Mouse (Mus musculus): ENCODE measurements around the gene Isoc2b. TPM values are rescaled to one million over a fixed set of nuclear protein-coding genes. Genes with fewer than 3 reads are reported as not detected.

Isoc2b gene
- 2.7 and 3.3 TPM in 2 replicates for polyA plus RNA-seq (2012; rRNA removed)

GRCm38 (mm10) chr7:4870133-4870532, at the start of gene Isoc2b:
Gene Isoc2b, minus strand, starts transcription at chr7:4870258.

GRCm38 (mm10) chr7:4915007-4915665, 45.1 kb upstream of the Isoc2b start, which contains the start of gene Zfp628:
Gene Zfp628, plus strand, starts transcription at chr7:4915217.

GRCm38 (mm10) chr7:4906466-4906950, 36.5 kb upstream of the Isoc2b start, which contains the start of gene Gm36210:
Gene Gm36210, minus strand, starts transcription at chr7:4906516.

GRCm38 (mm10) chr7:4876753-4877221, 6.7 kb upstream of the Isoc2b start, which contains the start of gene Isoc2a:
Gene Isoc2a, plus strand, starts transcription at chr7:4877153.

GRCm38 (mm10) chr7:4844245-4844916, 25.7 kb downstream of the Isoc2b start, which contains the start of gene Shisa7:
Gene Shisa7, minus strand, starts transcription at chr7:4844696.

GRCm38 (mm10) chr7:4812303-4813104, 57.6 kb downstream of the Isoc2b start, which contains the start of gene Ube2s:
Gene Ube2s, minus strand, starts transcription at chr7:4812590.

Other genes with a start within 250 kb of the Isoc2b start
- gene Tmem86b, start 238.8 kb downstream of the Isoc2b start, polyA plus RNA-seq (2012; rRNA removed): 59.1 and 59.5 TPM in 2 replicates
- 110 and 116 TPM in 2 replicates for gene Ppp6r1, start 211.2 kb downstream of the Isoc2b start, polyA plus RNA-seq (2012; rRNA removed)
- gene Hspbp1, start 185.2 kb downstream of the Isoc2b start, polyA plus RNA-seq (2012; rRNA removed): 75.4 and 76.6 TPM in 2 replicates
- 107 and 116 TPM in 2 replicates for gene Brsk1, start 179.7 kb downstream of the Isoc2b start, polyA plus RNA-seq (2012; rRNA removed)
- 0.05 and 0.06 TPM in 2 replicates for gene Tmem150b, start 145.0 kb downstream of the Isoc2b start, polyA plus RNA-seq (2012; rRNA removed)
- gene Kmt5c, start 130.1 kb downstream of the Isoc2b start, polyA plus RNA-seq (2012; rRNA removed): 175 and 185 TPM in 2 replicates
- gene Cox6b2, start 117.2 kb downstream of the Isoc2b start, polyA plus RNA-seq (2012; rRNA removed): 37.5 and 49.7 TPM in 2 replicates
- gene Fam71e2, start 99.0 kb downstream of the Isoc2b start, polyA plus RNA-seq (2012; rRNA removed): not detected in 2 replicates
- gene Il11, start 87.4 kb downstream of the Isoc2b start, polyA plus RNA-seq (2012; rRNA removed): 0.34 and 0.39 TPM in 2 replicates
- not detected in 2 replicates for gene Tmem190, start 87.3 kb downstream of the Isoc2b start, polyA plus RNA-seq (2012; rRNA removed)
- 3.9 and 5.6 TPM in 2 replicates for gene Tmem238, start 80.6 kb downstream of the Isoc2b start, polyA plus RNA-seq (2012; rRNA removed)
- gene Rpl28, start 77.4 kb downstream of the Isoc2b start, polyA plus RNA-seq (2012; rRNA removed): 362 and 481 TPM in 2 replicates
- gene Ube2s, start 57.7 kb downstream of the Isoc2b start, polyA plus RNA-seq (2012; rRNA removed): 465 and 518 TPM in 2 replicates
- gene Shisa7, start 25.6 kb downstream of the Isoc2b start, polyA plus RNA-seq (2012; rRNA removed): 106 and 108 TPM in 2 replicates
- 8.8 and 9.2 TPM in 2 replicates for gene Isoc2a, start 6.9 kb upstream of the Isoc2b start, polyA plus RNA-seq (2012; rRNA removed)
- gene Gm36210, start 36.3 kb upstream of the Isoc2b start, polyA plus RNA-seq (2012; rRNA removed): 0.53 and 0.79 TPM in 2 replicates
- 13.4 and 14.8 TPM in 2 replicates for gene Zfp628, start 45.0 kb upstream of the Isoc2b start, polyA plus RNA-seq (2012; rRNA removed)
- gene Nat14, start 51.8 kb upstream of the Isoc2b start, polyA plus RNA-seq (2012; rRNA removed): 21.3 and 21.4 TPM in 2 replicates
- gene Ssc5d, start 55.5 kb upstream of the Isoc2b start, polyA plus RNA-seq (2012; rRNA removed): 2.8 and 6.2 TPM in 2 replicates
- 0.07 and 0.23 TPM in 2 replicates for gene Sbk2, start 94.1 kb upstream of the Isoc2b start, polyA plus RNA-seq (2012; rRNA removed)
- gene Sbk3, start 100.9 kb upstream of the Isoc2b start, polyA plus RNA-seq (2012; rRNA removed): 0.95 and 1.2 TPM in 2 replicates
- gene Zfp579, start 125.9 kb upstream of the Isoc2b start, polyA plus RNA-seq (2012; rRNA removed): 142 and 145 TPM in 2 replicates
- 9.8 and 12.6 TPM in 2 replicates for gene Zfp524, start 144.2 kb upstream of the Isoc2b start, polyA plus RNA-seq (2012; rRNA removed)
- 47.0 and 53.2 TPM in 2 replicates for gene Fiz1, start 144.4 kb upstream of the Isoc2b start, polyA plus RNA-seq (2012; rRNA removed)
- gene Gm44973, start 145.2 kb upstream of the Isoc2b start, polyA plus RNA-seq (2012; rRNA removed): 0.09 TPM in 1 of 2 replicates, not detected in the other
- gene Zfp865, start 150.1 kb upstream of the Isoc2b start, polyA plus RNA-seq (2012; rRNA removed): 41.1 and 43.7 TPM in 2 replicates
- gene Ccdc106, start 150.3 kb upstream of the Isoc2b start, polyA plus RNA-seq (2012; rRNA removed): 38.6 and 43.6 TPM in 2 replicates
- gene 4632433K11Rik, start 163.9 kb upstream of the Isoc2b start, polyA plus RNA-seq (2012; rRNA removed): not detected in 2 replicates
- 7.1 and 7.4 TPM in 2 replicates for gene Zfp784, start 168.2 kb upstream of the Isoc2b start, polyA plus RNA-seq (2012; rRNA removed)
- gene Zfp580, start 181.3 kb upstream of the Isoc2b start, polyA plus RNA-seq (2012; rRNA removed): 53.1 and 65.2 TPM in 2 replicates
- gene U2af2, start 191.9 kb upstream of the Isoc2b start, polyA plus RNA-seq (2012; rRNA removed): 446 and 475 TPM in 2 replicates
- gene Epn1, start 210.0 kb upstream of the Isoc2b start, polyA plus RNA-seq (2012; rRNA removed): 147 and 151 TPM in 2 replicates
- not detected in 2 replicates for gene Rfpl4, start 246.7 kb upstream of the Isoc2b start, polyA plus RNA-seq (2012; rRNA removed)

Data from central nervous system, embryonic 14 days (tissue).